Comparison of ENCODE assay signal across 1 mouse cellular context in genomic region chr12:55389132-55390081, GRCm38 (mm10).
A peak's percentile ranks its signal among the peaks of the same experiment; 100 is the strongest.
TF ChIP-seq lines count a peak whose summit lies in the region.

No protein-coding gene starts in this region.

TF ChIP-seq in CH12.LX, 34 proteins besides CTCF, POLR2A, EP300 and RAD21 (continued from another document):
- TF ChIP-seq E2F4 (IDR thresholded peaks at IDR 0.05; ENCODE audit: insufficient replicate concordance, low read depth, low read length) (no peak), CHD2 (IDR thresholded peaks at IDR 0.05; ENCODE audit: low read length) (peak; percentile 31; the same call in 1 of the 2 replicates), MAX (IDR thresholded peaks at IDR 0.05; ENCODE audit: low read length) (peak; percentile 39; the same call in 1 of the 2 replicates), JUND (conservative IDR thresholded peaks at IDR 0.05; ENCODE audit: low read depth, low read length) (no peak), IRF4 (IDR thresholded peaks at IDR 0.05; ENCODE audit: low read depth, low read length) (peak; percentile 33; the same call in 1 of the 2 replicates), MXI1 (IDR thresholded peaks at IDR 0.05; ENCODE audit: low read depth, low read length) (peak; percentile 35; the same call in 1 of the 2 replicates), POLR2AphosphoS2 (IDR thresholded peaks at IDR 0.05; ENCODE audit: low read depth, low read length) (no peak), MAFK (IDR thresholded peaks at IDR 0.05; ENCODE audit: insufficient replicate concordance, low read length) (0 out of 2 replicates have a peak, but pooled peaks have one; percentile 50), SMC3 (IDR thresholded peaks at IDR 0.05; ENCODE audit: low read depth, low read length) (no peak), CHD1 (IDR thresholded peaks at IDR 0.05; ENCODE audit: low read depth, low read length) (no peak), MEF2A (IDR thresholded peaks at IDR 0.05; ENCODE audit: borderline replicate concordance, low read depth, low read length) (peak; percentile 45; the same call in 1 of the 2 replicates), KAT2A (IDR thresholded peaks at IDR 0.05; ENCODE audit: insufficient replicate concordance, low read length) (no peak), RCOR1 (conservative IDR thresholded peaks at IDR 0.05; ENCODE audit: low read depth, low read length) (no peak), ELF1 (IDR thresholded peaks at IDR 0.05; ENCODE audit: low read depth, low read length) (peak; percentile 4; the same call in 1 of the 2 replicates), USF2 (conservative IDR thresholded peaks at IDR 0.05; ENCODE audit: low read depth, low read length) (no peak), MAZ (IDR thresholded peaks at IDR 0.05; ENCODE audit: low read depth, low read length) (0 out of 2 replicates have a peak, but pooled peaks have one; percentile 51)
TF ChIP-seq in CH12.LX: peak in this region for 12.
